Mouse (Mus musculus): Measurements from ENCODE around the gene Rnaseh2b.

The Rnaseh2b gene

GRCm38 (mm10) chr14:62322581-62323344 is 30.4 kb downstream of the Rnaseh2b start:
- no peak for DNase-seq

GRCm38 (mm10) chr14:62323457-62323856 is 31.1 kb downstream of the Rnaseh2b start:
- no peak for DNase-seq

GRCm38 (mm10) chr14:62324943-62325342 is 32.6 kb downstream of the Rnaseh2b start:
- DNase-seq, result no peak

GRCm38 (mm10) chr14:62326026-62326425 is 33.6 kb downstream of the Rnaseh2b start:
- DNase-seq, result no peak

- DNase-seq, result no peak
These were observed 34.8 kb downstream of the Rnaseh2b start for GRCm38 (mm10) chr14:62327171-62327570.

GRCm38 (mm10) chr14:62328606-62329005 is 36.2 kb downstream of the Rnaseh2b start:
- no peak for DNase-seq

GRCm38 (mm10) chr14:62329631-62330030 is 37.2 kb downstream of the Rnaseh2b start:
- no peak for DNase-seq

GRCm38 (mm10) chr14:62331457-62331856 is 39.1 kb downstream of the Rnaseh2b start:
- DNase-seq, result no peak

- DNase-seq, result peak; percentile 91
These were observed 39.7 kb downstream of the Rnaseh2b start for GRCm38 (mm10) chr14:62331866-62332619.

GRCm38 (mm10) chr14:62333909-62334687 is 41.7 kb downstream of the Rnaseh2b start:
- no peak for DNase-seq

GRCm38 (mm10) chr14:62339196-62339595 is 46.8 kb downstream of the Rnaseh2b start:
- DNase-seq, result no peak

GRCm38 (mm10) chr14:62341887-62342642 is 49.7 kb downstream of the Rnaseh2b start:
- no peak for DNase-seq

- no peak for DNase-seq
These were observed 50.3 kb downstream of the Rnaseh2b start for GRCm38 (mm10) chr14:62342643-62343144.

- no peak for DNase-seq
These were observed 54.2 kb downstream of the Rnaseh2b start for GRCm38 (mm10) chr14:62346570-62346969.

GRCm38 (mm10) chr14:62347103-62347502 is 54.7 kb downstream of the Rnaseh2b start:
- no peak for DNase-seq

- DNase-seq, result no peak
These were observed 57.4 kb downstream of the Rnaseh2b start for GRCm38 (mm10) chr14:62349786-62350185.

GRCm38 (mm10) chr14:62350186-62350585 is 57.8 kb downstream of the Rnaseh2b start:
- DNase-seq, result no peak

GRCm38 (mm10) chr14:62350890-62351289 is 58.5 kb downstream of the Rnaseh2b start:
- no peak for DNase-seq

GRCm38 (mm10) chr14:62353372-62353771 is 61.0 kb downstream of the Rnaseh2b start:
- no peak for DNase-seq

- no peak for DNase-seq
These were observed 61.4 kb downstream of the Rnaseh2b start for GRCm38 (mm10) chr14:62353793-62354192.

- no peak for DNase-seq
These were observed 62.8 kb downstream of the Rnaseh2b start for GRCm38 (mm10) chr14:62355201-62355600.

GRCm38 (mm10) chr14:62361263-62361980 is 69.0 kb downstream of the Rnaseh2b start:
- no peak for DNase-seq

Data from right cerebral cortex, postnatal 25 days (tissue).